Mouse (Mus musculus) intestine, postnatal 0 days (tissue): ENCODE measurements around the gene Araf. TPM values are rescaled to one million over a fixed set of nuclear protein-coding genes. Genes with fewer than 3 reads are reported as not detected.

Source experiments
- ATAC-seq: fragments of 200-750 bp; cut with Nextera tagmentation; 2 replicates; pipeline ENCODE4 v1.8.0; 2017; ENCODE audit warnings: mild to moderate bottlenecking, moderate TSS enrichment, moderate library complexity
- H3K27ac ChIP-seq: fragments of 300-500 bp; sonication (generic); 2 replicates; pipeline ENCODE4 v1.5.1; 2014; ENCODE audit warnings: mild to moderate bottlenecking, low read depth, low read length, moderate library complexity
- H3K27me3 ChIP-seq: fragments of 300-500 bp; sonication (generic); replicated peaks from 2 replicates; pipeline ENCODE4 v1.6.1; 2014; ENCODE audit warnings: low read length, mixed read lengths; ENCODE audit not compliant: control insufficient read depth, insufficient read depth
- H3K36me3 ChIP-seq: fragments of 300-500 bp; sonication (generic); 2 replicates; pipeline ENCODE4 v1.6.1; 2014; ENCODE audit warnings: mild to moderate bottlenecking, moderate library complexity; ENCODE audit not compliant: control insufficient read depth, insufficient read depth
- H3K4me1 ChIP-seq: fragments of 300-500 bp; sonication (generic); replicated peaks from 2 replicates; pipeline ENCODE4 v1.6.1; 2014; ENCODE audit warnings: antibody characterized with exemption, low read length, mixed read lengths; ENCODE audit not compliant: control insufficient read depth, insufficient read depth
- H3K4me2 ChIP-seq: fragments of 300-500 bp; sonication (generic); replicated peaks from 2 replicates; pipeline ENCODE4 v1.6.1; 2014; ENCODE audit warnings: low read depth, mild to moderate bottlenecking, moderate library complexity
- H3K4me3 ChIP-seq: fragments of 300-500 bp; sonication (generic); 2 replicates; pipeline ENCODE4 v1.5.1; 2014; ENCODE audit warnings: low read depth, low read length
- H3K9ac ChIP-seq: fragments of 300-500 bp; sonication (generic); 2 replicates; pipeline ENCODE4 v1.6.1; 2014; ENCODE audit warnings: mild to moderate bottlenecking, low read depth, low read length
- H3K9me3 ChIP-seq: fragments of 300-500 bp; sonication (generic); 2 replicates; pipeline ENCODE4 v1.6.1; 2016; ENCODE audit warnings: mixed run types; ENCODE audit not compliant: control insufficient read depth
- CTCF ChIP-seq: sonication (generic); IDR thresholded peaks from 2 replicates; pipeline ENCODE4 v1.5.1; 2016; ENCODE audit warnings: low read depth, mild to moderate bottlenecking, control low read depth, antibody characterized with exemption, moderate library complexity
- WGBS: fragments of 180-500 bp; shearing (Covaris S2); extraction: QIAGEN DNeasy Blood & Tissue Kit; methylation state at CpG from one replicate; pipeline ENCODE4 v1.1.7; 2014; 5-methylcytosine and 5-hydroxymethylcytosine counted together
- polyA plus RNA-seq: library from polyadenylated mRNA; unstranded; fragments of >200 nt; fragmentation: Nextera tagmentation; extraction: Ambion mirVana; gene quantifications from 2 replicates; pipeline ENCODE4 v1.2.1, GENCODE M21; 2015

Araf gene
- polyA plus RNA-seq, 1 experiment from 2014 or later: 67.0 TPM

DNA sequence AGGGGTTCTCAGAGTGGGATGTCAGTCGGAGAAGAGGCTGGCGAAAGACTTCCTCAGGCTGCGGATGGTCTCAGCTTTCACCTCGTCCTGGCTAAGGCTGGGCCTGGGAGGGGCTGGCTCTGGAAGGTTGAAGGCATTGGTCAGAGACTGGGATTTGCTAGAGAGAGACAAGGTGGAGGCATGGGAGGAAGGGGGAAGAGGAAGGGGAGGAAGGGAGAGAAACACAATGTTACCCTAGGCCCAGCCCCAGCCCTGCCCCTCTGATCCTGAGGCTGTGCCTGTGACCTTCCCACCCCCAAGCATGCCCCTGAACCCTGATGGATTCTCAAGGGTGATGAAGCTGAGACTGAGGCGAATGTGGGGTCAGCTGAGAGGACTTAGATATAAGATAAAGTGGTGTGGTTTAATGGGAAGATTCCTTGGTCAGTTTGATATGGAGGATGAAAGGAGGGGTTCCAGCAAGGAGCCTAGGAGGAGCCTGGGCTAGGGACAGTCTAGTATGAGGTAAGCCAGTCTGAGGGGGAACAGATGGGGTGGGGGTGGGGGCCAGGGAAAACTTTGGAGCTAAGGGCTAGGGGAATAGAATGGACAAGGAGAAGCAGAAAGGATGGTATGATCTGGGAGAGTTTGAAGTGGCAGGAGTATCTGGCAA lies 64.0 kb downstream of the Araf start:
- H3K9ac ChIP-seq: no peak overlapping the region
- no peak overlapping the region for H3K27ac ChIP-seq
- TF ChIP-seq CTCF: no peak
- H3K4me3 ChIP-seq: no peak overlapping the region
- no peak overlapping the region for H3K4me2 ChIP-seq
- 43% methylated on average over 5 of the region's 5 CpGs for WGBS
- H3K4me1 ChIP-seq: no peaks in the 10 kb centered on the region
- H3K36me3 ChIP-seq: peaks cover 14% of the 10 kb centered on the region; the same call in 1 of the 2 replicates
- ATAC-seq: 0 out of 2 replicates have a peak, but pooled peaks have one; percentile 26
- no peaks in the 10 kb centered on the region for H3K27me3 ChIP-seq
- H3K9me3 ChIP-seq: no peaks in the 10 kb centered on the region

DNA sequence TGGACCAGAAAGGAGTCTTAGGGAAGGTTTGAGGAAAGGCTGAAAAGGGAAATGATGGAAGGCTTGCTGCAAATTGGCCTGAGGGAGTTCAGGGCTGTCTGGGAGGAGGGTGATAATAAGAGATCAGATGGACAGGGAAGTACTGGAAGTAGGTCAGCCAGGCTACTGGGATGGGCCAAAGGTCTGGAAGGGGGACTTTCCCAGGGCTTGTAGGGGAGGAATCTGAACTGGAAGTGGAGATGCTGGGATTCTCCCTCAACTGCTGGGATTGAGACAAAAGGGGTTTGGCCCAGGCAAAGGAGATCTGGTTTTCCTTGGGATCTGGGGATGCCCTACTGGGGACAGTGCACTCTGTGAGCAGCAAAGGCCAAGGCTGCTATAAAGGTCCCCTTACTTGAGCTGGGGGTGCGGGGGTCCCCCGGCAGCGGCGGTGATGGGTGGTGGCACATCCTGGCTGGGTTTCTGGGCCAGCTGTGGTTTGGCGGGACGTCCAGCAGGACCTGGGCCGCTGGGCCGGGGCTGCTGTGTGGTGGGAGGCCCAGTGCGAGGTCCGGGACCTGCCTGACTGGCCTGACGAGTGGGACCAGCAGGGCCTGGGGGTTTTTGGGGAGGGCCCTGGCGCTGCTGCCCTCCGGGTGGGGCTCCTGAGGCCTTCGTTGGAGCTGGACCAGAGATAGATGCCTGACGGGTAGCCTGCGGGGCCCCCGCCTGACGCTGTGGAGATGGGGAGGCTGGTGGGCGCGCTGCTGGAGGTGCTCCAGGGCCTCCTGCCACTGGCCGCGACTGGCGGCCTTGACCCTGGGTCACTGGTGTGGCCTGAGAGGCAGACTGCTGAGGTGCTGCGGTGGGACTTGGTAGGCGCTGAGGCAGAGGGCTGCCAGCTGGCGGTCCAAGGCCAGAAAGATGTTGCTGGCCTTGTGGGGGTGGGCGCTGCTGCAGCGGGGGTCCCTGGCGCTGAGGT lies 64.8 kb downstream of the Araf start:
- Histone ChIP-seq H3K4me2 (no peak overlapping the region), H3K9ac (no peak overlapping the region), H3K36me3 (peaks cover 14% of the 10 kb centered on the region; the same call in 1 of the 2 replicates), H3K4me1 (no peaks in the 10 kb centered on the region), H3K27ac (no peak overlapping the region), H3K9me3 (no peaks in the 10 kb centered on the region), H3K4me3 (no peak overlapping the region), H3K27me3 (no peaks in the 10 kb centered on the region)
- peak; percentile 26; the same call in 1 of the 2 replicates for ATAC-seq
- no peak for TF ChIP-seq CTCF
- 33% methylated on average over 27 of the region's 29 CpGs for WGBS

DNA sequence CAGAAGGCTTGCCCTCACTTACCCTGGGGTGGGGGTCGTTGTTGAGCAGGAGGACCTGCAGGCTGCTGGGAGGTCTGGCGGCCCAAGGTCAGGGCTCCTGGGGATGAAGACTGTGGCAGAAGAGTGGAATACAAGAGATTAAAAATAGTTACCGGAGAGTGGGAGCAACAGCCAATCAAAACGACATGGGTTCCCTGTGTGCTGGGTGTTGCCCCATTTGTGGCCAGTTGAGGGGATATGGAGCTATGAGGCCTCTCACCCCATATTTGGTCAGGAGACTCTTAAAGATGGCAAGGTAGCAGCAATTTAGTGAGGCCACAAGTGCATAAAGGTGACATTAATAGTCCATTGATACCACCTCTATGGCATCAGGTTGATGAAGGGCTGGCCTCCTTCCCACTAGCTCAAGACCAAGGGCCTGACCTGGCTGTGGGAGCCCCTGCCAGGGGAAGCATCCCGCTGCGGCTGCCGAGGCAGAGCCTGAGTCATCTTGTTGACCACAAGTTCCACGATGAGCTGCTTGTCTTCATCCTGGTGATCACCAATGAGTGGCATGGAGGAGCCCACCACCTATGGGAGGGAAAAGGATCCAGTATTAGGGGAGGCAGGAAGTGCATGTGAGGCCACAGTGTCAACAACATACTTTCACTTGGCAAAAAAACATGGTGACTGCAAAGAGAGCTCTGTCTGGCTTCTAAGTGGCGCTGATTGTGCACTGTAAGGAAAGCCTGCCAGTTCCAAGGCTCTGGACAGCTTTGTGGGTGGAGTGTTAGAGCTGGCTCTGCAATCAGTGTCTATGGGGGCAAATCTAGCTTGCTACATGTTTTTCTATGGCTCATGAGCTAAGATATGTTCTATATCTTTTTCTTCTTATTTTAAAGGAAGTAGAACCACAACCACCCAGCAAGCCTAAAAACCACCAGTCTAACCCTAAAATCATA lies 65.8 kb downstream of the Araf start:
- WGBS: 70% methylated on average over 9 of the region's 9 CpGs
- no peak for ATAC-seq
- H3K9ac ChIP-seq: no peak overlapping the region

DNA sequence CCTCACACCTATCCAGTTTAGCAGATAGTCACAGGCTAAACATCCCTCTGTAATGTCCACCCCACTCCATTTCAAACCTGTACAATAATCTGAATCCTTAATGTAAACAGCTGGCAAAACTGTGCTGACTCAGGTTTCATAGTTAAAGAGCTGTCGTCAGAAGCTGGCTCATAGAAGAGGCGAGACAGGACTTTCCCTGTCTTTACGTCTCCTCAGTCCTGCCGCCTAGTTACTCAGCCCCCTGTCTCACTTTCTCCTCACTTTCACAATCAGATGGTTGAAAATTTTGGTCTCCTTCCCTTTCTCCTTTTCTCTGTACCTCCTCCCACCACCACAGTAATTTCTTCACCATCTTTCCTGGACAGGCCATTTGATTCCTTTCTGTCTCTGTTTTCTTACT lies 70.5 kb downstream of the Araf start:
- H3K4me2 ChIP-seq: no peak overlapping the region
- no peaks in the 10 kb centered on the region for H3K27me3 ChIP-seq
- no peaks in the 10 kb centered on the region for H3K9me3 ChIP-seq
- H3K4me3 ChIP-seq: no peak overlapping the region
- H3K4me1 ChIP-seq: no peaks in the 10 kb centered on the region
- WGBS: 57% methylated on average over 4 of the region's 4 CpGs
- H3K9ac ChIP-seq: no peak overlapping the region
- ATAC-seq: no peak
- H3K27ac ChIP-seq: no peak overlapping the region
- TF ChIP-seq CTCF: no peak
- no peaks in the 10 kb centered on the region for H3K36me3 ChIP-seq

More for the DNA sequence above, 65.8 kb downstream of the Araf start:
- no peaks in the 10 kb centered on the region for H3K27me3 ChIP-seq
- no peak for TF ChIP-seq CTCF
- no peak overlapping the region for H3K4me2 ChIP-seq
- H3K27ac ChIP-seq: no peak overlapping the region
- no peak overlapping the region for H3K4me3 ChIP-seq
- H3K4me1 ChIP-seq: no peaks in the 10 kb centered on the region
- no peaks in the 10 kb centered on the region for H3K9me3 ChIP-seq
- H3K36me3 ChIP-seq: peaks cover 6% of the 10 kb centered on the region; the same call in 1 of the 2 replicates

DNA sequence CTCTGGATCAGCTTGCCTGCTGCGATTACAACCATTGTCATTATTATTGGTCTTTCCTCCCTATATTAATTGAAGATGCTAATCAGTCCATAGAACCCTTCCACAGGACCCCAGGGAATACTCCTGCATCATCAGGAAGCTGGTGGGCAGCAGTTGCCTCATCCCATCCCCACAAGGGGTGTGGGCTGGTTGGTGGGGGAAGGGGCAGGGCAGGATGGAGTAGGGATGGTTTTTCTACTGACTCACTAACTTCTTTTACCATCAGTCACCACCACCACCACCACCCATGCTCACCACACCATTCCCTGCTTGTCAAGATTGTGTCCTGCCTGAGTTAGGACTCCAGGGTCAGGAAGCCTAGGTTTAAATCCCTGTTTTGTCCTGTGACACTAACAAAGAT lies 71.6 kb downstream of the Araf start:
- H3K9ac ChIP-seq: no peak overlapping the region
- no peaks in the 10 kb centered on the region for H3K4me1 ChIP-seq
- no peak for ATAC-seq
- no peak overlapping the region for H3K4me2 ChIP-seq
- no peak overlapping the region for H3K27ac ChIP-seq
- no peak overlapping the region for H3K4me3 ChIP-seq
- WGBS: 70% methylated on average over 1 of the region's 1 CpGs
- no peaks in the 10 kb centered on the region for H3K9me3 ChIP-seq
- no peak for TF ChIP-seq CTCF
- no peaks in the 10 kb centered on the region for H3K36me3 ChIP-seq
- H3K27me3 ChIP-seq: no peaks in the 10 kb centered on the region
